Mouse (Mus musculus): ENCODE data around the gene Pebp1. TPM values are rescaled to one million over a fixed set of nuclear protein-coding genes. Genes with fewer than 3 reads are reported as not detected.

Pebp1 gene
- polyA plus RNA-seq, 1 experiment from 2014 or later = 649 TPM

GRCm38 (mm10) chr5:117239106-117239505 is 48.3 kb downstream of the Pebp1 start:
- Histone ChIP-seq H3K4me3 (ENCODE audit: low read length) (no peak overlapping the region), H3K4me1 (replicated peaks; ENCODE audit: control insufficient read depth, insufficient read depth, low read length) (peaks cover 3% of the 10 kb centered on the region; the same call in 1 of the 2 replicates), H3K27ac (ENCODE audit: low read length) (no peak overlapping the region), H3K9ac (ENCODE audit: low read length) (no peak overlapping the region), H3K4me2 (ENCODE audit: low read depth, low read length) (no peak overlapping the region), H3K27me3 (ENCODE audit: control insufficient read depth, insufficient read depth, low read depth, low read length) (no peaks in the 10 kb centered on the region), H3K36me3 (ENCODE audit: control insufficient read depth, insufficient read depth, low read length) (no peaks in the 10 kb centered on the region; the same call in none of the 2 replicates), H3K9me3 (ENCODE audit: control insufficient read depth, low read length) (no peaks in the 10 kb centered on the region)
- ATAC-seq (ENCODE audit: low read depth) = no peak
- 57% methylated on average over 4 of the region's 4 CpGs for WGBS

GRCm38 (mm10) chr5:117236540-117236939 is 50.9 kb downstream of the Pebp1 start:
- WGBS = 78% methylated on average over 5 of the region's 5 CpGs
- no peak overlapping the region for H3K9ac ChIP-seq (ENCODE audit: low read length)
- H3K4me3 ChIP-seq (ENCODE audit: low read length) = no peak overlapping the region
- ATAC-seq (ENCODE audit: low read depth) = no peak
- 0 out of 2 replicates have a peak, but pooled peaks cover 3% of the 10 kb centered on the region for H3K4me1 ChIP-seq (replicated peaks; ENCODE audit: control insufficient read depth, insufficient read depth, low read length)
- H3K27ac ChIP-seq (ENCODE audit: low read length) = no peak overlapping the region
- H3K4me2 ChIP-seq (ENCODE audit: low read depth, low read length) = no peak overlapping the region
- no peaks in the 10 kb centered on the region for H3K9me3 ChIP-seq (ENCODE audit: control insufficient read depth, low read length)
- H3K36me3 ChIP-seq (ENCODE audit: control insufficient read depth, insufficient read depth, low read length) = no peaks in the 10 kb centered on the region; the same call in none of the 2 replicates
- H3K27me3 ChIP-seq (ENCODE audit: control insufficient read depth, insufficient read depth, low read depth, low read length) = no peaks in the 10 kb centered on the region

Other genes with a start within 250 kb of the Pebp1 start
- gene Suds3, start 171.5 kb downstream of the Pebp1 start, polyA plus RNA-seq (2015; fragmentation: Nextera tagmentation; extraction: Ambion mirVana) = 56.9 and 63.4 TPM in 2 replicates
- gene Taok3, start 167.5 kb downstream of the Pebp1 start, polyA plus RNA-seq (2015; fragmentation: Nextera tagmentation; extraction: Ambion mirVana) = 33.5 and 37.1 TPM in 2 replicates
- 18.2 and 20.0 TPM in 2 replicates for gene Vsig10, start 31.5 kb upstream of the Pebp1 start, polyA plus RNA-seq (2015; fragmentation: Nextera tagmentation; extraction: Ambion mirVana)
- 38.1 and 45.0 TPM in 2 replicates for gene Wsb2, start 69.7 kb upstream of the Pebp1 start, polyA plus RNA-seq (2015; fragmentation: Nextera tagmentation; extraction: Ambion mirVana)
- 111 and 116 TPM in 2 replicates for gene Rfc5, start 101.4 kb upstream of the Pebp1 start, polyA plus RNA-seq (2015; fragmentation: Nextera tagmentation; extraction: Ambion mirVana)
- gene Ksr2, start 126.4 kb upstream of the Pebp1 start, polyA plus RNA-seq (2015; fragmentation: Nextera tagmentation; extraction: Ambion mirVana) = 0.09 and 0.30 TPM in 2 replicates

All from lung, embryonic 16.5 days (tissue).